Mouse (Mus musculus): ENCODE results near the gene Slc16a9.
"Not testable (repeated sequence)": the region's sequence is repeated elsewhere in the genome, so short reads cannot be mapped to it uniquely, and the experiment has no call there.

The Slc16a9 gene

DNA sequence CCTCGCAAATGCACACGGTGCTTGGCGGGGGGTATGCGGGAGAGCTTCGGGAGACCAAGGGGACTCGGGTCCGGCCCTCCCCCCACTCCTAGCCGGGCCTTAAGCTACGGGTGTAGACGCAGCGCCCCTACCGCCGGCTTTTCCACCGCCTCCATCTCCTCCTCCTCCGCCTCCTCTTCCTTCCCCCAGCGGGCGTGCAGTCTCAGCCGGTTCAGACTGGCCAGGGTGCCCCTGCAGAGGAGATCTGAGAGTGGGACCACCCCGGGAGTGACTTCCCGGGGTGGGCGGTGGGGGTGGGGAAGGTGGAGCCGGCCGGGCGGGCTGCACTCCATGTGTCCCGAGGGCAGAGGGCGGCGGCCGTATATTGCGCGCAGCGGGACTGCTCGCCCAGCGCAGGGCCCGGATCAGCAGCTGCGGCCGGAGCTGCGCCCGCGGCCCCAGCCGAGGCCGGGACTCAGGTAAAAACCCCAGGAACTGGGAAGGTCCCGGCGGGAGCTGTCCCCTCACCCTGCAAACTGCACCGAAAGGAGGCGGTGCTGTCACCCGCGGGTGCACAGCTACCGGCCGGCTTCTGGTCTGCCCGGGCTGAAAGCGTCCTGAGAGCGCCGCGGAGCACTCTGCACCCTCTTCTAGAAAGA lies at the start of gene Slc16a9:
Gene Slc16a9 (plus strand): TSS at position 180 of the 638 bp plus-strand sequence.
- DNase-seq (ENCODE audit: low spot score), result no peak

- DNase-seq (ENCODE audit: low spot score), result no peak
Observed at GRCm38 (mm10) chr10:70195279-70195678, 49.6 kb upstream of the Slc16a9 start.

DNA sequence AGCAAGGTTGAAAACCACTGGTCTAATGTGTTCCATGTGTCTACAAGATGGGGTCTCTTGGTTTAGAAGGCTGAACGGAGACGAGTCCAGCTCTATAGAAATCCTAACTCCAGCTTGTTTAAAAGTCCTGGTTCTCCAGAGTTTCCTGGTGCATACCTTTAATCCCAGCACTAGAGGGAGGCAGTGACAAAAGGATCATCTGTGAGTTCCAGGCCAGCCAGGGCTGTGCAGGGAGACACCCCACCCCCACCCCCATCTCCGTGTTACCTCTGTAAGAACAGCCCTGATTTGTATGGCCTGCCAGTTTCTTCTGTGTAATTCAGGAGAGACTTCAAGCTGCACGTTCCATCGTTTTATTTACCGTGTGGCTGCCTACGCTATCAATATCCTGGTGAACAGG lies 49.1 kb upstream of the Slc16a9 start:
- DNase-seq (ENCODE audit: low spot score), result no peak

DNA sequence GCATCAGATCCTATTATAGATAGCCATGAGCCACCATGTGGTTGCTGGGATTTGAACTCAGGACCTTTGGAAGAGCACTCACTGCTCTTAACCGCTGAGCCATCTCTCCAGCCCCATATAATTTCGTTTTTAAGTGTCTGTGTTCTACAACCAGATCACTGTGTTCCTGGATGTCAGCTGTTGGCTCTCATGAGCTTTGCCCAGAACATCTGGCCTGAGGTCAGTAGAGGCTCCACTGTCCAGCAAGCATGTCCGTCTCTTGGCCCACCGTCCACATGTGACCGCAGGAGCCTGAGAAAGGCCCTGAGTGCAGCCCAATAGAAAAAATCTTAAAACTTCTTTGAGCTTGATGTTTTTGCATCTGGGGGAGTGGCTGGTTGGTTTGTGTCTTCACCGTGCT lies 48.2 kb upstream of the Slc16a9 start:
- no peak for DNase-seq (ENCODE audit: low spot score)

- DNase-seq (ENCODE audit: low spot score), result no peak
Observed at GRCm38 (mm10) chr10:70197601-70198000, 47.3 kb upstream of the Slc16a9 start.

DNA sequence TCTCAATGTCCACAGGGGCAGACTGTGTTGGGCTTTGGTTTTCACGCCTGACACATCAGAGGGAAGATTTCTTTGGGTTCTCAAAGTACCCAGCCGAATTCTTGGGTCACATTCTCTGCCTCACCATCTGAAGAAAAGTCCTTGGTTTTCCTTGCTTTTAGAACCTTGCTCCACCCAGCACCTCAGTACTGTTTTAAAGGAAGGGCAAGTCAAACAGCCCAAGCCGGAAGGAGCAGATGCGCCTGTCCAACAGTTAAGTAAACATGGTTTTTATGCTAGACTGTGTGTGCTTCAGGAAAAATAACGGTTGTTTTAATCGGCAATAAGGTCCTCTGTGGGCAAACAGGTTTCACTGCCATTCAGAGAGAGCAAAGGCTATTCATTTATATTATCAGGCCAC lies 46.9 kb upstream of the Slc16a9 start:
- DNase-seq (ENCODE audit: low spot score), result no peak

GRCm38 (mm10) chr10:70198951-70199463 lies 45.9 kb upstream of the Slc16a9 start:
- no peak for DNase-seq (ENCODE audit: low spot score)

DNA sequence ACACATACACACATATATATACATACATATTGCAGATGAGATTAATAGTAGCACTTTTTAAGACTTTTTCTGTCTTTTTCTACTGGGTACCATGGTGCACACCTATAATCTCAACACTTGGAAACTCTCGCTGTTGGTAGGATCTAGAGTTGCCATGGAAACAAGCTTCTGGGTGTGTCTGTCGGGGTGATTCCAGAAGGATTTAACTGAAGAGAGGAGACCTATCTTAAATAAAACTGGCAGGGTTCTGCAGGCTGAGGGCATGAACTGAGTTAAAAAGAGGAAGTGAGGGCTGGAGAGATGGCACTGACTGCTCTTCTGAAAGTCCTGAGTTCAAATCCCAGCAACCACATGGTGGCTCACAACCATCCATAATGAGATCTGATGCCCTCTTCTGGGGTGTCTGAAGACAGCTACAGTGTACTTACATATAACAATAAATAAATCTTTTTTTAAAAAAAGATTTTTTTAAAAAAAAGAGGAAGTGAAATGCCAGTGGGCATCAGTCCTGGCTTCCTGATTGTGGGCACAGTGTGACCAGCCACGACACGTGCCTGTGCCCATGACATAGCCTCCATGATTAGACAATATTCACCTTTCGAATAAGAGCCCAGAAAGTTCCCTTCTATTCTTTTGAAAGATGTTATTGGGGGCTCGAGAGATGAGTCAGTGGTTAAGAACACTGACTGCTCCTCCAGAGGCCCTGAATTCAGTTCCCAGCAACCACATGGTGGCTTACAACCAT lies 45.3 kb upstream of the Slc16a9 start:
- no peak for DNase-seq (ENCODE audit: low spot score)

DNA sequence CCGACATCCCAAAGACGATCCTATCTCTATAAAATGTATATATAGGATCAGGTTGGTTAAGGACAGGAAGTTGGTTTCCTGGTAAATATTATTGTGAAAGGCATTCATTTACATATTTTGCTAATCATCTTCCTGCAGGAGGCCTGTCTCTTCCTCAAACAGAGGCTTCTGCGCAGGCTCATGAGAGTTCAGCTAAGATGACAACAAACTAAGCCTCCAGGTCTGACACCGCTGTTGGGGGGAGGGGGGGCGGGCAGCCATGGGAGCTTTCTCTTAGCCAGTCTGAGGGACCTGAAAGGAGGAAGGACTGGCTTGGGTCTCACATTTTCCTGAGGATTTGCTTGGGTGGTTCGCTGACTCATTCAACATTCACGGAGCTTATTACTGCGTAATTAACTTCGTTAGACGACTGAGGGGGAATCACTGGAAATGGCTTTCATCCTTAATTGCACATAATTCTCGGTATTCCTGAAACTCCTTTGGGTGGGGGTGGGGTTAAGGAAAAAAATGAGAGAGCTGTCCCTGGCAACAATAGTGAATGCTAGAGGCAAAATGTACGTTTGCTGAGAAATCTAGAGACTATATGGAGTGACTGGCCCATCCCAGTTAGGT lies 43.9 kb upstream of the Slc16a9 start:
- no peak for DNase-seq (ENCODE audit: low spot score)

GRCm38 (mm10) chr10:70204505-70205399 lies 40.1 kb upstream of the Slc16a9 start, which contains the start of gene Mrln:
Mrln (plus strand) TSS chr10:70204664.
- DNase-seq (ENCODE audit: low spot score), result no peak

GRCm38 (mm10) chr10:70211281-70211680 lies 33.6 kb upstream of the Slc16a9 start:
- no peak for DNase-seq (ENCODE audit: low spot score)

DNA sequence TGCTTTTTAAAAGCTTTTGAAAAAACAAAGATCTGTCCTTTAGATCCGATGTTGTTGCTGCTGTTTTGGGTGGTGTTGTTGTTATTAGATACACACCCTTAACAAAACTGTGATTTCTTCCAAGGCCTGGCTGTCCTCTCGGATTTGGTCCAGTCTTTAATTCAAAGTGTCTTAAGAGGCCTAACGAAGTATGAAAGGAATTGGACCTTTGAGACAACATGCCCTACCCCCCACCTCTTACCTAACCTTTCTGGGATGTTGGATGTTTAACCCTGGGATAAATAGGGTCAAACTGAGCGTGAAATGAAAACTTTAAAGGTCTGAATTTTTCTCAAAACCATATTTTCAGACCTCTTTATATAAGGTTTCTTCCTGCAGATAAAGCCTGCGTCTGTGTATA lies 23.9 kb upstream of the Slc16a9 start:
- no peak for DNase-seq (ENCODE audit: low spot score)

DNA sequence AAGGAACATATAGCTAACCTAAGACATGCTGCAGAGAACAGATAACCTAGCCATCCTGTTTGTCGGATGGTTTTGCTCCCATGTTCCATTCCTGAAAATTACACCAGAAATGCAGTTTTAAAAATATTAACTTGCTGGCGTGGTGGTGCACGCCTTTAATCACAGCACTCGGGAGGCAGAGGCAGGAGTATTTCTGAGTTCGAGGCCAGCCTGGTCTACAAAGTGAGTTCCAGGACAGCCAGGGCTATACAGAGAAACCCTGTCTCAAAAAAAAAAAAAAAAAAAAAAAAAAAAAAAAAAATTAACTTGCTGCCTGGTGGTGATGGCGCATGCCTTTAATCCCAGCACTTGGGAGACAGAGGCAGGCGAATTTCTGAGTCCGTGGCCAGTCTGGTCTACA lies 22.7 kb upstream of the Slc16a9 start:
- DNase-seq (ENCODE audit: low spot score), result not testable (repeated sequence)

DNA sequence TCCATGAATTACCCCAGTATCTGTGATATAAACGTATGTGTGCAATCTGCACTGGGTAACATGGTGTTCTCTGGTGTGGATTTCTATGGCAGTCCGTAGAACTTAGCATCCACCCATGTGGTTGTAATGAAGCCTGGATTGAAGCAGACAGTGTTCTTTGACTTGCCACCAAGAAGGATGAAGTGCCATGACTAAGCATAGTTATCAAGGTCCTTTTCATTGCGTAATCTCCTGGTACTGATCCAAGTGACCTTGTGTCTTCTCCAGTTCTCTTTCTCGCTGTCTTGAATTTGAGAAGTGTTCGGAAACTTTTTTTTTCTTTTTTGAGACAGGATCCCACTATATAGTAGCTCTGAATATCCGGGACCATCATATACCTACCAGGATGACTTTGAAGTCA lies 20.3 kb upstream of the Slc16a9 start:
- DNase-seq (ENCODE audit: low spot score), result no peak

- no peak for DNase-seq (ENCODE audit: low spot score)
Observed at GRCm38 (mm10) chr10:70225760-70226159, 19.1 kb upstream of the Slc16a9 start.

DNA sequence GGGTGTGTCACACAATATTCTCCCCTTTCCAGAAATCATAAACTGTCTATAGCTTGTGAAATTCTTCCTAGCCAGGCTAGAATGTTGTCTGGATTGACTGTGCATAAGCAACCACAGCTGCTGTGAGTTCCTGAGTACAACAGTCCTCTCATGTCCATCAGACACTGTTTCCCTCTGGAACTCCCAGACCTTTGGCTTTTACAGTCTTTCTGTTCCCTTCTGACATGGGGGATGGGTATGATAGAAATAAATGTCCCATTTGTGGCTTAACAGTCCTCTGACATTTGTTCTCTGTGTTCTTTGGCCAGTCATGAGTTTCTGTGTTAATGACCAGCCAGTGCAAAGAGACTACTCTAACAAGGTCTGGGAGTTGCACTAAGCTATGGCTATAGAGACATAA lies 18.3 kb upstream of the Slc16a9 start:
- no peak for DNase-seq (ENCODE audit: low spot score)

DNA sequence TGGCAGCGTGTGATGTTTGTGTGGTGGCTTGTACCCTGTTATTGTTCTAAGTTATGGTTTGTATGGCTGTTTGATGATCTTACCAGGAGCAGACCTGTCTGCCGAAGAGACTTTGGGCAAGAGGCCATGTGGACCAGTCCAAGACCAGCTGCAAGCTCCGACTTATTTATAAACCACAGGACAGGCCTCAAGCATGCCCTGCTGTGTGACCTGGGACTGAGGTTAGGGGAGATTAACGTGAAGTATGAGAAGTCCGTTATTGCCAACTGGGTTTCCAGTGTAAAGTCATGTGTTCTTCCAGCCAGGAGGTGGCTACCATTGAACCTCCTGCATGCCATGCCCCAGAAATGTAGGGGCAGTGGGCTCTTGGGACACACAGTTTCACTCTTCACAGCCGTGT lies 14.5 kb upstream of the Slc16a9 start:
- no peak for DNase-seq (ENCODE audit: low spot score)

DNA sequence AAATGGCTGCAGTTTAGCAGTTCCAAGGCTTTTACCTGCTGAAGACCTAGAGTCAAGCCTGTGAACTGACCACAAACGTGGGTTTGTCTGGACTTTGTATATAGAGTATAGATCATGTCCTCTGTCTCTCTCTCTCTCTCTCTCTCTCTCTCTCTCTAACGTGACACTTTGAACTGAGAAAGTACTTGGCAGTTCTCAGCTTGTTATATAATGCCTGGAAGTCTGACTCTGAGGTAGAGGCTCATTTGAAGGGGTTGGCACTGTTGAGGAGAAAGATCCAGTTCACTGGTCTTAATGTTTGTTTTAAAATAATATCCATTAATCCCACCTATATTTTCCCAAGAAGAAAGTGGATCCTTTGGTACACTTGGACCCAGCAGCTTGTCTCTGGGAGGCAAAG lies 7.0 kb upstream of the Slc16a9 start:
- no peak for DNase-seq (ENCODE audit: low spot score)

GRCm38 (mm10) chr10:70242751-70243444 lies 2.0 kb upstream of the Slc16a9 start:
- DNase-seq (ENCODE audit: low spot score), result no peak

DNA sequence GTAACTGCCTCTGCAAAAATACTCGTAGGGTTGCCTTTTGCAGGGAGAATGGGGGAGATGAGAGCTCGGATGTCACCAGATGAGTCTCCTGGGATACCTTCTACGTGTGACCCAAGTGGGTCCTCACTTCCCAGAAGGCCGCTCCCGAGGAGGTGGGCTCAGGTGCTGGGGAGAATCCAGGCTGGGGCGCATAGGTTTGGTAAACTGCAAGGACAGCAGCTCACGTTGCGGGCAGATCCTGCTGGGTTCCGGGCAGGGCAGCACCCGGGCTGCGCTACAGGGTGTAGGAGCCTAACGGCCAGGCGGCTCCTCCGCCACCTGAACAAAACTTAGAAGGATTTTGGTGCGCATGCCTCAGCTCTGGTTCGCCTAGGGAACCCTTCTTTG lies 652 bp downstream of the Slc16a9 start:
- no peak for DNase-seq (ENCODE audit: low spot score)

DNA sequence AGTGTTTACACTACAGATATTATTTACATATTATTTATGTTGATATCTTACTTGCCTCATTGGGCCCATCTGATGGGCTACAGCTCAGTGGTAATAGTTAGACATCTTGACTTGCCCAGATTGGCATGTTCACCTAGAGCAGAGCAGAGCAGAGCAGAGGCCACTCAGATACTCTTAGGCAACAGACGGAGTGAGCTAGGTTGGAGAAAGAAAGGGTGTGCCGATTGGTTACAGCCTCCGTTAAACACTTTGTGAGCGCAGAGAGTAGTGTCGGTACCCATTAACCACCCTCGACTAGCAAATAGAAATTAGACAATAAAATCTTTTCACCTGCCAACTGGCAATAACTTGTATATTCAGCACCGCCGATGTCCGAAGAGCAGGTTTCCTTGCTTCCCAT lies 1.2 kb downstream of the Slc16a9 start:
- no peak for DNase-seq (ENCODE audit: low spot score)

GRCm38 (mm10) chr10:70250354-70250753 lies 5.5 kb downstream of the Slc16a9 start:
- no peak for DNase-seq (ENCODE audit: low spot score)

Measured in c-Kit-positive CD71-positive TER-119-positive erythroid progenitor cells, embryonic 14.5 days (primary cell).